Mouse (Mus musculus): ENCODE measurements around the gene Epo. TPM values are rescaled to one million over a fixed set of nuclear protein-coding genes. Genes with fewer than 3 reads are reported as not detected.

Gene Epo
- total RNA-seq, 2 experiments from 2014 or later: not detected

GRCm38 (mm10) chr5:137540991-137541390 lies 7.9 kb upstream of the Epo start:
- no peak for ATAC-seq (ENCODE audit: poor library complexity, severe bottlenecking)

GRCm38 (mm10) chr5:137539291-137539801 lies 6.3 kb upstream of the Epo start:
- no peak for ATAC-seq (ENCODE audit: poor library complexity, severe bottlenecking)

- ATAC-seq (ENCODE audit: poor library complexity, severe bottlenecking): no peak
Measured at GRCm38 (mm10) chr5:137537461-137537860, 4.4 kb upstream of the Epo start.

DNA sequence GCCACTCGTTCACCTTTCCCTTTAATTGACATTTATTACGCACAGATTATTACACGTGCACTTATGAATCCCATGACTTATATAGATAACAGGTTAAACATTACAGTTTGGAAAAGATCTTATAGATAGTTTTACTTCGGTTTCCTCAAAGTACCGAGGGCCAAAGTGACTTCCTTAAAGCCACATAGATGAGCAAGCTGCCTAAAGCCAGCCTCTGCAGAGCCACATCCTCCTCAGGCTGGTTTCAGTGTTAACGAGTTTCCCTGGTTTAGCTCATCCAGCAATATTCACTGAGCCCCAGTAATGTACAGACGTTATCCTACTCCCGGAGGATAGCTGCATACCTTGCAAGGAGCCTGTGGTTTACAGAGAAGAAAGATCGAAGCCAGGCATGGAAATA lies 2.3 kb upstream of the Epo start:
- no peak for ATAC-seq (ENCODE audit: poor library complexity, severe bottlenecking)

DNA sequence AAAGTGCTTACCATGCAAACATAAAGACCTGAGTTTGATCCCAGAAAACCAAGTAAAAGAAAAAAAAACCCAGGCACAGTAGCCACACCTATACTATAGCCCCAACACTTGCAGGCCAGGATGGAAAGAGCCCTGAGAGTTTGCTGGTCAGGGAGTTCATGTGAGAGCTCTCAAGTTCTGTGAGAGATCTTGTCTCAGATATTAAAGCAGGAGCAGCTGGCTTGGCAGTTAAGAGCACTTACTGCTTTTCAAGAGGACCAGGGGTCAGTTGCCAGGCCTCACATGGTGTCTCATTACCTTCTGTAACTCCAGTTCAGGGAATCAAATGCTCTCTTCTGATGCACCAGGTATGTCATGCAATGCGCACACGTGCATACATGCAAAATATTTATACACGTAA lies 1.7 kb upstream of the Epo start:
- no peak for ATAC-seq (ENCODE audit: poor library complexity, severe bottlenecking)

DNA sequence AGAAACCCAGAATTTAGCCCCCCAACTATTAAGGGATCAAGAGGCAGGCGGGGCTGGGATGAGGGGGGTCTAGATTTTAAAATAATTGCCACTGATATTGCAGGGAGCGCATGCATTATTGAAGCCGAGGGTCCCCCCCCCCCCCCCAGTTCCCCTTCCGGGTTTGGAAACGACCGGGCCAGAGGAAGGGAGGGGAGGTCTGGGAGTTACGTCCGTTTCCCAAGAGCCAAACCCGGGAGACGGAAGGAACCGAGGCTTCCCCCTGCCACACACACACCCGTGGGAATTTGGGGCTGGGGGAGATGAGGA lies 280 bp downstream of the Epo start:
- ATAC-seq (ENCODE audit: poor library complexity, severe bottlenecking): peak; percentile 10

DNA sequence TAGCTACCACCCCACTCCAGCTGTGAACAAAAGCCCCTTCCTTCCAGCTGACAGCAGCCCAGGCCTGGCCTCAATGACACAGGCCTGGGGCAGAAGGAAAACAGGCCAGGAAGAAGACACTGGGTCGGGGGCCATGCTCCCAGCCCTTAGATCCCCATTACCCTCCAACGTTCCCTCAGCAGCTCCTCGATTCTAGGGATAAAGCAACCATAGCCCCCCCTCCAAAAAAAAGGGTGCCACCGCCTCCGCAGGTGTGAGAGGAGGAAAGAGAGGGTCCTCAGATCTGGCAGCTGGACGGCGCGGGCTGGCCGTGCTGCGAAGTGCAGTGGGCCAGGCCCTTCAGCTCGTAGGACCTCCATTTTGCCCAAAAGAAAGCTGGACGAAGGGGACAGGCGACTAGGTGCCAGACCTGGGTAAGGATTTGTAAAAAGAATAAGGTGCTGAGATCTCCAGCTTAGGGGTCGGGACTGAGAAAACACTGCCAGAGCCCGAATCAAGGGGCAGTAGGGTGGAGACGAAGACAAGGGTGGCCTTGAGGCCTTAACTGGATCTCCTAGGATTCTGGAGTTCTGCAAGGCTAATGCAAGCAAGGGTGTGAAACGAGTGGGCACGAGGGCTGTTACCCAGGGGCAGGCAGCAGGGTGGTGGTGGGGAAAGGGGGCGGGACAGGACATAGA lies 773 bp downstream of the Epo start:
- ATAC-seq (ENCODE audit: poor library complexity, severe bottlenecking): no peak

DNA sequence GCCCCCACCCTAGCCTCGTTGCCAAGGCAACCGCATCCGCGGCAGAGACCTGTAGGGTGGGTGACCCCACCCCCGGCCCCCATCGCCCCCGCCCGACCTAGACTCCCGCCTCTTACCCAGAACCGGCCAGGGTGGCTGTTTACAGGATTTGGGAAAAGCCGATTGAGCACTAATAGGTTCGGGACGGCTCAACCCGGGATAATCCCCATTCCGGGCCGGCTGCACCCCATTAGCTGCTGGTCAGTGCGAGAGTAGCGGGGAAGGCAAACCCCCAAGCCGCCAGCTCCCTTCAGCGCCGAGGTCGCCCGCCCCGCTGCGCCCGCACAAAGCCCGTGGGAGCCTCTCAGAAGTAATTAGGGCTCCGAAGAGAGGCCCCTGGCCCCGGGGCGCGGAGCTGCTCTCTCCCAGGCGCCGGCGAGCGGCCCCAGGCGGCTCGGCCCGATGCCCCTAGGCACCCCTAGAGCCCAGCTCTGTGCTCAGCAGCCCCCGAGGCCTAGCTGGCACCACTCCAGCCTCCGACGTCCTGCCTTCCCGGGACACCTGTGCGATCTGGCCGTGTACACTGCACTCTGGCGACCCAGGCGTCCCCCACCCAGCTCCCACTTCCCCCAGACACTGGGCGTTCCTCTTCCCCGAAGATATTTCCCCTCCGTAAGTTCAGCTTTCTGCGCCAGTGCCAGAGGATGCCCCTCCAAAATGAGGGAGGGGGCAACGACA lies 1.5 kb downstream of the Epo start:
- ATAC-seq (ENCODE audit: poor library complexity, severe bottlenecking): no peak

GRCm38 (mm10) chr5:137530588-137531413 lies 2.2 kb downstream of the Epo start:
- peak; percentile 43 for ATAC-seq (ENCODE audit: poor library complexity, severe bottlenecking)

DNA sequence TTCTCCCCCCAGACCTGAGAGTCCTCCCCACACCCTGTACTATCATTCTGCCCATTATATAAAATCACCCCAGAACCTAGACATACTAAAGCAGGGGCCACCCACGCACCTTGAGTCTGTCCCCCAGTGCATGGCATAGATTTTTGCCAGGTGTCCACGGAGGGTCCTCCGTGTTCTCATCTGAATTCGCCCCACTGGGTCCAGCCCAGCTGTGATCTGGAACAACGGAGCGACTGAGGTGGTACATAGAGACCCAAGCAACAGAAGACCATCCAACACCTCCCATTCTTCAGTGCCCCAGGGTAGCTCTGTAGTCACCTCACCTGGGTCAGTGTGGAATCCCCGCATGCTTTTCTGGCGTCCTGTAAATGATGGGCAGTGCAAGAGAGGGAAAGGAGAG lies 3.0 kb downstream of the Epo start:
- ATAC-seq (ENCODE audit: poor library complexity, severe bottlenecking): no peak

DNA sequence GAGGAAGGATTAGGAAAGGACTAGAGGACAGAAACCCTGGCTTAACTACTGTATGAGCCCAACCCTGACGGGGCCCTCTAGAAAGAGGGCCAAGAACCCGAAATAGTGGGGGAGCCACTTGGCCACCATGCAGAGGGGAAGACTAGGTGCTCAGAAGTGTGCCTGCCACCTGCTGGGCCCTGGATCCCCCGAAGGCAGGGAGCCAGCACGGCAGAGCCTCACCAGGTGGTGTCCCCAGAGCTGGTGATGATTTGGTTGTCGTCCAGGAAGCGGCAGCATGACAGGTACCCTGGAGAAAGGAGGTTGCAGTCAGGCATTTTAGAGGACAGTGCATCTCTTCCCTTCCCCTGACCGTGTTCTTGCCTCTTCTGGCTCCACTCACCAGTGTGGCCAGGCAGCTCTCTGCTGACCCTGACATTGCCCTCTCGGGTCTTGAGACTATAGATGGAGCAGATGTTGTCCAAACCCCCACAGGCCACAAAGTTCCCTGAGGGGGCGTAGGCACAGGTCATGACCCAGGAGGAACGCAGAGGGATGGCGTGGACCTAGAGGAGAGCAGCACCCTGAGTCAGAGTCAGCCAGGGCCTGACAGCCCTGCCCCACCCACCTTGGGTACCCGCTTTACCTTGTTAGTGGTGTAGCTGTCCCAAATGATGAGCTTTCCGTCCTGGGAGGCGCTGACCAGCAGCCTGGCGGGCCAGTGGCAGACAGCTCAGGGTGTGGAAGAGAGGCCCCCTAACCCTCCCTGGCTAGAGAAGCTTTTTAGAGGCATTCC lies 3.6 kb downstream of the Epo start:
- no peak for ATAC-seq (ENCODE audit: poor library complexity, severe bottlenecking)

DNA sequence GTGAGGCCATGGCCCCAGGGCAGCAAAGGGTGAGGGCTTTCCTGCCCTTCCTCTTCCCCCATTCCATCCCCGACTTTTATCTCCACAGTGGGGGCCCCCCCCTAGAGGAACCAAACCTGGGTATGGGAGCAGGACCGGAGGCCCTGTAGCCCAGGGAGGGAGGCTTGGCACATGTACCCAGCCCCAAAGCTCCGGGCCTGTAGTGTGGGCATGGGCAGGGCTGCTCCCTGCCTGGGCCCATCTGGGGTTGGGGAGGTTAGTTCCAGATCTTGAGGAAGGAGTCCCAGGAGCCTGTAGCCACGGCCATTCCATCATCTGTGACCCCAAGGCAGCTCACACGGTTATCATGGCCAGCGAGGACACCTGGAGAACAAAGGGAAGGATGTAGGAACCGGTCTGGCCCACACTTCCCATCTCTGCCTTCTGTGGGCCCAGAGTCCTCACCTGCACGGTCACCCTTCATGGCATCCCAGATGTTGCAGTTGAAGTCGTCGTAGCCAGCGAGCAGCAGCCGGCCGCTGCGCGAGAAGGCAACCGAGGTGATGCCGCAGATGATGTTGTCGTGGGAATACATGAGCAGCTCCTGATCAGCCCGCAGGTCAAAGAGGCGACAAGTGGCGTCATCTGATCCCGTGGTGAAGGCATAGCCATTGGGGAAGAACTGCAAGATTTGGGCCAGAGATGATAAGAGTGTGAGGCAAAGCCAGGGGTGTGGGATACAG lies 4.6 kb downstream of the Epo start:
- ATAC-seq (ENCODE audit: poor library complexity, severe bottlenecking): no peak

GRCm38 (mm10) chr5:137527413-137527812 lies 5.6 kb downstream of the Epo start:
- ATAC-seq (ENCODE audit: poor library complexity, severe bottlenecking): no peak

GRCm38 (mm10) chr5:137526192-137526936 lies 6.7 kb downstream of the Epo start:
- ATAC-seq (ENCODE audit: poor library complexity, severe bottlenecking): peak; percentile 19; the same call in 1 of the 2 replicates

- ATAC-seq (ENCODE audit: poor library complexity, severe bottlenecking): no peak
Measured at GRCm38 (mm10) chr5:137525511-137525910, 7.5 kb downstream of the Epo start.

GRCm38 (mm10) chr5:137524671-137525070 lies 8.4 kb downstream of the Epo start:
- no peak for ATAC-seq (ENCODE audit: poor library complexity, severe bottlenecking)

DNA sequence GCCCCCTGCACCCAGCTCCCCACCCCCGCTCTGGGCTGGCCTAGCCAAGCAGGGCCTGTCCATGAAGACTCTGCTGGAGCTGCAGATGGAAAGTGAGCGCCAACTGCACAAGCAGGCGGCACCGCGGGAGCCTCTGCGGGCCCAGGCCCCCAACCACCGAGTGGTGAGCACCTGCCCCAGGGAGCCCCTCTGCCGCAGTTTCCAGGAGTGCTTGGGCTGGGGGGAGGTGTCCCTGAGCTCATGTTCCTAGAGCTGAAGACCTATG lies 8.9 kb downstream of the Epo start:
- ATAC-seq (ENCODE audit: poor library complexity, severe bottlenecking): no peak

DNA sequence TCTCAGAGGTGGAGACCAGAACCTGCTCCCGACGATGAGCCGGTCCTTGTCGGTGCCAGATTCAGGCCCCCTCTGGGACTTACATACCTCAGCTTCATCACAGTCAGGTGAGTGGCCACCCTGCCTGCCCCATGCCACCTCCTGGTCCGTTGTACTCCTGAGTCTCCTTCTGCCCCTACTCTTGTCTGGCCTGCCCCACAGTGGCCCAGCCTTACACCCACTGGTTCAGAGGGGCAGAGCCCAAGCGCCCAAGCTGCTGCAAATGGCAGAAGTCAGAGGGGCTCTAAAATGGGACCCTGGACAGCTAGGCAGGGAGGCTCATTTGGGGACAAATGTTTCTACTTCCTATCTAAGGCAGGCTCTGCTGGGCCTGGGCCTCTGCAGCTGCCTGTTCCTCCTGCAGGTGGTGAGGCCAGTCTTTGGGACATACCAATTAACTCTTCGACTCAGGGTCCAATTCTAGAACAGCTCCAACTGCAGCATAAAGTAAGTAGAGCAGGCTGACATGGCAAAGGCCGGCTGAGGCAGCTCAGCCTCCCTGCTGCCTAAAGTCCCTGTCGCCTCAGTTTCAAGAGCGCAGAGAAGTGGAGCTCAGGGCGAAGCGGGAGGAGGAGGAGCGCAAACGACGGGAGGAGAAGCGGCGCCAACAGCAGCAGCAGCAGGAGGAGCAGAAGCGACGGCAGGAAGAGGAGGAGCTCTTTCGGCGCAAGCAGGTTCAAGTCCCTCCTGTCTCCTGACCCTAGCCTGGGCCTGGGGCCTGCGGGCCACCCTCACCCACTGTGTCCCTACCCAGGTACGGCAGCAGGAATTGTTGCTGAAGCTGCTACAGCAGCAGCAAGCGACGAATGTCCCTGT lies 9.4 kb downstream of the Epo start:
- ATAC-seq (ENCODE audit: poor library complexity, severe bottlenecking): no peak

GRCm38 (mm10) chr5:137522711-137523110 lies 10.3 kb downstream of the Epo start:
- no peak for ATAC-seq (ENCODE audit: poor library complexity, severe bottlenecking)
